Mouse (Mus musculus): ENCODE measurements around the gene AL732309.1. TPM values are rescaled to one million over a fixed set of nuclear protein-coding genes. Genes with fewer than 3 reads are reported as not detected.

AL732309.1 gene
- polyA plus RNA-seq, 1 experiment from 2014 or later: 3.3 TPM

DNA sequence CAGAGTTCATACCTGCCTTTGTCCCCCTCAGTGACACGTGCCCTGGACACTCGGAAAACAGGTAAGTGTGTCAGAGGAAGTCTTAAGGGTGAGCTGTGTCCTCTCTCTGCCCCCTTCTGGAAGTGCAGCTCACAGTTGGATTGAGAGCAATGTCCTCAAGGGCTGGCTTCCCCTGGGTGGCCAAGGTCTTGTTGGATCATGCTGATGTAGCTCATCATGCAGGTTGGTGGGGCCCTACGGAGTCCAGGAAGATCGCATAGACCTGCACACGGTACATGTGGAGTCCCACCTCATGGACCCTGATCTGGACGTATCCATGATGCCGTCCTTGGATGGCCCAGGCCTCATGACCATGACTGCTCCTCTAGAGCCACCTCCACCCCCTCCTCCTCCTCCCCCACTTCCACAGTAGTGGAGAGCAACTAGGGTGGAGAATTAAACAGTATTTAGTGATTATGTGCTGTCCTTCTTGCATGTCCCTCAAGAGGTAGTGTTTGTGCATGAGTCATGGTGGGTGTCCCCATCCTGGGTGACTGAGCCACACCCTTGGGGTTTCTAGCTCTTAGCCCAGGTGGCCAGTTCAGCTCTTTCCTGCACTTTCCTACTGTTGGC, 42.2 kb upstream of the AL732309.1 start:
- H3K27ac ChIP-seq (ENCODE audit: low read depth, low read length): no peak overlapping the region
- H3K4me3 ChIP-seq (ENCODE audit: low read depth, low read length): no peak overlapping the region
- no peak overlapping the region for H3K9ac ChIP-seq (ENCODE audit: low read length)
- H3K4me1 ChIP-seq (ENCODE audit: control insufficient read depth, insufficient read depth, low read length): peaks cover 5% of the 10 kb centered on the region; the same call in 1 of the 2 replicates
- H3K36me3 ChIP-seq (ENCODE audit: control insufficient read depth, insufficient read depth, low read length): peaks cover 19% of the 10 kb centered on the region
- H3K4me2 ChIP-seq: no peak overlapping the region
- peaks cover 54% of the 10 kb centered on the region for H3K27me3 ChIP-seq (ENCODE audit: control insufficient read depth, insufficient read depth, low read length)
- no peak for ATAC-seq (ENCODE audit: low FRiP score)
- H3K9me3 ChIP-seq (ENCODE audit: control insufficient read depth, low read length): no peaks in the 10 kb centered on the region
- 77% methylated on average over 7 of the region's 7 CpGs for WGBS
- no peak for DNase-seq (ENCODE audit: low spot score, missing footprints)

GRCm38 (mm10) chr2:25287927-25288649, 41.4 kb upstream of the AL732309.1 start, which contains the start of gene Tmem210:
TSS of gene Tmem210 (plus strand) at chr2:25288145.
- Histone ChIP-seq H3K9me3 (ENCODE audit: control insufficient read depth, low read length) (no peaks in the 10 kb centered on the region), H3K4me2 (no peak within 1 kb of the TSS), H3K4me3 (ENCODE audit: low read depth, low read length) (no peak within 1 kb of the TSS), H3K27me3 (ENCODE audit: control insufficient read depth, insufficient read depth, low read length) (peaks cover 51% of the 10 kb centered on the region), H3K9ac (ENCODE audit: low read length) (no peak within 1 kb of the TSS), H3K27ac (ENCODE audit: low read depth, low read length) (no peak within 1 kb of the TSS), H3K4me1 (ENCODE audit: control insufficient read depth, insufficient read depth, low read length) (peaks cover 5% of the 10 kb centered on the region; the same call in 1 of the 2 replicates), H3K36me3 (ENCODE audit: control insufficient read depth, insufficient read depth, low read length) (peaks cover 21% of the 10 kb centered on the region)
- no peak for DNase-seq (ENCODE audit: low spot score, missing footprints)
- 81% methylated on average over 6 of the region's 6 CpGs for WGBS
- ATAC-seq (ENCODE audit: low FRiP score): no peak

DNA sequence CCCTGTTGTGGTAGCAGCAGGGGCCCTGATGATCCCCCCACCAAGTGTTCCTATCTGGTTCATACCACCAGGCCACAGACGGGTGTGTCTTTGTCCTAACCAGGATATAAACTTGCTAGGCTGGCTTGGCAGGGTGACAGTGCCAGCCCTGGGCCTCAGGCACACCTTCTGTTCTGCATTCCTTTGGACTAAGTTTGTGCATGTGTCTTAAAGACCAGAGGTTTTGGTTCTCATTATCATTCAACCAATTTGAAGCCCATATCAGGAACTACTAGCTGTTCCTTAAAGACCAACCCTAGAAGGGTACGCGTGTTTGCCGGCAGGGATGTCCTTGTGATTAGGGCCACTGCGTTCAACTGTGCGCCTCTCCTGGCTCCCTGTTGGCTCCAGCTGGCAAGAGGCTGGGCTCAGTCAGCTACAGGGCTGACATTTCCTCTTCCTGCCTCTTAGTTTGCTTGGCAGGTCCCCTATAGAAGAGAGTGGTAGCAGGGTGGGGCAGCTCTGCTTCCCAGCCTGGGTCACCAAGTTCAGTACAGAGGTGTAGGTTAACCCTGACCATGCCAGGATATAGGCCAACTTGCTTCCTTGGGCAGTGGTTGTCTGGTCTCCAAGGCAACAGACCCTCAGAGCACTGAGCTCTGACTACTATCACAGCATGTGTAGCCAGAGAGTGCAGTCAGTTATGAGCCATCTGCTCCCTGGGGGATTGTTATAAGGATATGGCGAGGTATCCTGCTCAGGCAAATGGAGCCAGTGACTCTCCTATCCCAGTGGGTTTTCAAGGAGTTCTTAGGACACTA, 40.4 kb upstream of the AL732309.1 start:
- H3K27me3 ChIP-seq (ENCODE audit: control insufficient read depth, insufficient read depth, low read length): peaks cover 43% of the 10 kb centered on the region
- 62% methylated on average over 7 of the region's 7 CpGs for WGBS
- H3K27ac ChIP-seq (ENCODE audit: low read depth, low read length): no peak overlapping the region
- DNase-seq (ENCODE audit: low spot score, missing footprints) (no peak), ATAC-seq (ENCODE audit: low FRiP score) (no peak)
- no peaks in the 10 kb centered on the region for H3K9me3 ChIP-seq (ENCODE audit: control insufficient read depth, low read length)
- no peak overlapping the region for H3K4me3 ChIP-seq (ENCODE audit: low read depth, low read length)
- H3K9ac ChIP-seq (ENCODE audit: low read length): no peak overlapping the region
- H3K4me2 ChIP-seq: no peak overlapping the region
- H3K4me1 ChIP-seq (ENCODE audit: control insufficient read depth, insufficient read depth, low read length): peaks cover under 1% of the 10 kb centered on the region; the same call in 1 of the 2 replicates
- H3K36me3 ChIP-seq (ENCODE audit: control insufficient read depth, insufficient read depth, low read length): peaks cover 24% of the 10 kb centered on the region

DNA sequence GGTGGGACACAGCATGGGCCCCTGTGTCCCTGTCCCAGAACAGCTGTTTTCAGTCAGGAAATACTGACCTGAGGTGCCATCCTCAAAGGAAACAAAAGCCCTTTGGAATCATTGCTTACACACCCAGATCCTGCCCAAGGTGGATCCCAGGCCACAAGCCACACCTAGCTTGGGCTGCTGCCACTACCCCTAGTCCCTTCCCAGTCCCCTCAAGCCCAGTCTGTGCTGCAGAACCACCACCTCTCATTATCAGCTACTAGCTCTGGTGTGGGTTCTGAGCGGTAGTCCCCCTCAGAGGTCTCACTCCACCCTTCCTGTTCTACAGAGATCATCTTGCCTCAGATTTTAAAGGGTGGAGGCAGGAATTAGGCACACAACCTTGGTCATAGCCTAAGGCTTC, 39.7 kb upstream of the AL732309.1 start:
- Histone ChIP-seq H3K36me3 (ENCODE audit: control insufficient read depth, insufficient read depth, low read length) (peaks cover 27% of the 10 kb centered on the region), H3K4me3 (ENCODE audit: low read depth, low read length) (no peak overlapping the region), H3K27ac (ENCODE audit: low read depth, low read length) (no peak overlapping the region), H3K9ac (ENCODE audit: low read length) (no peak overlapping the region), H3K9me3 (ENCODE audit: control insufficient read depth, low read length) (no peaks in the 10 kb centered on the region), H3K4me1 (ENCODE audit: control insufficient read depth, insufficient read depth, low read length) (no peaks in the 10 kb centered on the region), H3K4me2 (no peak overlapping the region), H3K27me3 (ENCODE audit: control insufficient read depth, insufficient read depth, low read length) (peaks cover 35% of the 10 kb centered on the region)
- WGBS: 81% methylated on average over 1 of the region's 1 CpGs
- DNase-seq (ENCODE audit: low spot score, missing footprints): no peak
- no peak for ATAC-seq (ENCODE audit: low FRiP score)

- no peaks in the 10 kb centered on the region for H3K4me1 ChIP-seq (ENCODE audit: control insufficient read depth, insufficient read depth, low read length)
- WGBS: 89% methylated on average over 2 of the region's 2 CpGs
- H3K4me2 ChIP-seq: no peak overlapping the region
- H3K9ac ChIP-seq (ENCODE audit: low read length): no peak overlapping the region
- ATAC-seq (ENCODE audit: low FRiP score) (no peak), DNase-seq (ENCODE audit: low spot score, missing footprints) (no peak)
- peaks cover 32% of the 10 kb centered on the region for H3K36me3 ChIP-seq (ENCODE audit: control insufficient read depth, insufficient read depth, low read length)
- no peak overlapping the region for H3K4me3 ChIP-seq (ENCODE audit: low read depth, low read length)
- peaks cover 28% of the 10 kb centered on the region for H3K27me3 ChIP-seq (ENCODE audit: control insufficient read depth, insufficient read depth, low read length)
- no peaks in the 10 kb centered on the region for H3K9me3 ChIP-seq (ENCODE audit: control insufficient read depth, low read length)
- no peak overlapping the region for H3K27ac ChIP-seq (ENCODE audit: low read depth, low read length)
Observed at GRCm38 (mm10) chr2:25285551-25285950, 38.9 kb upstream of the AL732309.1 start.

DNA sequence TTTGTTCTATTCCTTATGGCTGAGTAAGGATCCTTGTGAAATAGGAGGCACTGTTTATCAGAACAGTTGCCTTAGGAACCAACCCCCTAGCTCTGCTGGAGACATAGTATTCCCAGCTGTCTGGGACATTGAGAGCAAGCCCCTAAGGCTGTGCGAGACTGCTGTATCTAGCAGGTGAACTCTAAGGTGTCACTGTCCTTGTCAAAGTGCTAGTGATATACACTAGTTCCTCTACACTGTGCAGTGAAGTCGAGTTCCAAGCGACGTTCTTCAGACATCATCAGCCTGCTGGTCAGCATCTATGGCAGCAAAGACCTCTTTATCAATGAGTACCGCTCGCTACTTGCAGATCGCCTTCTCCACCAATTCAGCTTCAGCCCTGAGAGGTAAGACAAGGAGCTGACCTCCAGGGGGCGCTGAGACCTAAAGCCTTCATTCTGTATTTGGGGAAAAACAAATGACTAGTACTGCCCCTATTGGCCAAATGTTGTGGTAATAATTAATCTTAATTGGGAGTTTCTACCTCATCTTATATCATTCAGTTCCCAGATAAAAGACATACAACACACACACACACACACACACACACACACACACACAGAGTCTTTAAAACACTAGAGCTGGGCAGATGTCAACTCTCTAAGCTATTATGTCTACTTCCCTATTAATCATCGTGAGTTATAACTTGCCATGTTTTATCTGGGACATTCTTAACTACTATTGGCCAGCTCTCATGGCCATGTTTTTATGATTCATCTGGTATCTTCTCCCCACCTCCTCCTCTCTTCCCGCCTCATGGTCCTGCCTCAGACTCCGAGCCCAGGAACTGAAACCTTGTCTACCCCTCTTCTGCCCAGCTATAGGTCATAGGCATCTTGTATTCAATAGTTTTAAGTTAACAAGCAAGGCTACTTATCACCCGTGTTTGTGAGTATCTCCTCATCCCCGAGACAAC, 32.5 kb upstream of the AL732309.1 start:
- 61% methylated on average over 13 of the region's 13 CpGs for WGBS
- peak; percentile 96 for DNase-seq (ENCODE audit: low spot score, missing footprints)
- no peak overlapping the region for H3K27ac ChIP-seq (ENCODE audit: low read depth, low read length)
- no peaks in the 10 kb centered on the region for H3K4me1 ChIP-seq (ENCODE audit: control insufficient read depth, insufficient read depth, low read length)
- H3K9ac ChIP-seq (ENCODE audit: low read length): no peak overlapping the region
- ATAC-seq (ENCODE audit: low FRiP score): no peak
- H3K4me3 ChIP-seq (ENCODE audit: low read depth, low read length): no peak overlapping the region
- H3K9me3 ChIP-seq (ENCODE audit: control insufficient read depth, low read length): no peaks in the 10 kb centered on the region
- H3K36me3 ChIP-seq (ENCODE audit: control insufficient read depth, insufficient read depth, low read length): peaks cover 40% of the 10 kb centered on the region
- no peak overlapping the region for H3K4me2 ChIP-seq
- H3K27me3 ChIP-seq (ENCODE audit: control insufficient read depth, insufficient read depth, low read length): no peaks in the 10 kb centered on the region

- H3K27ac ChIP-seq (ENCODE audit: low read depth, low read length): no peak overlapping the region
- ATAC-seq (ENCODE audit: low FRiP score): no peak
Observed at GRCm38 (mm10) chr2:25273010-25273409, 26.3 kb upstream of the AL732309.1 start.

DNA sequence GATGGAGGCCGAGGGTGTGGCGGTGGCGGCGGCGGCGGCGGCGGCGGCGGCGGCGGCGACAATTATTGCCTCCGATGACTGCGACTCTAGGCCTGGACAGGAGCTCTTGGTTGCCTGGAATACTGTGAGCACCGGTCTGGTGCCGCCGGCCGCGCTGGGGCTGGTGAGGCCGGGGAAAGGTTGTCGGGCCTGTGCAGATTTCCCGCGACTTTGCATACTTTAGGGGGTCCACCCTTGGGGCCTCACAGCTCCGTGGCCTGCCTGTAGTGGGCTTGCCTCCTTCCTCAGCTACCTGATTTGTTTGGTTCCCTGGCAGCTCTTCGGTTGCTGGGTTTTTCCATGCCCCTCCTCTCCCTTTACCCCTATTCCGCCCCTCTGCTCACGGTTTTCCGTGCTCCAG, 25.9 kb upstream of the AL732309.1 start:
- Histone ChIP-seq H3K9me3 (ENCODE audit: control insufficient read depth, low read length) (no peaks in the 10 kb centered on the region), H3K4me3 (ENCODE audit: low read depth, low read length) (peak overlapping the region; percentile 83), H3K4me1 (ENCODE audit: control insufficient read depth, insufficient read depth, low read length) (peaks cover 20% of the 10 kb centered on the region), H3K4me2 (peak overlapping the region; percentile 70), H3K9ac (ENCODE audit: low read length) (peak overlapping the region; percentile 91), H3K36me3 (ENCODE audit: control insufficient read depth, insufficient read depth, low read length) (peaks cover 14% of the 10 kb centered on the region), H3K27ac (ENCODE audit: low read depth, low read length) (no peak overlapping the region), H3K27me3 (ENCODE audit: control insufficient read depth, insufficient read depth, low read length) (no peaks in the 10 kb centered on the region)
- DNase-seq (ENCODE audit: low spot score, missing footprints): no peak
- ATAC-seq (ENCODE audit: low FRiP score): peak; percentile 71
- WGBS: under 1% methylated on average over 26 of the region's 29 CpGs

More at GRCm38 (mm10) chr2:25273010-25273409, 26.3 kb upstream of the AL732309.1 start:
- DNase-seq (ENCODE audit: low spot score, missing footprints): peak; percentile 86
- Histone ChIP-seq H3K27me3 (ENCODE audit: control insufficient read depth, insufficient read depth, low read length) (no peaks in the 10 kb centered on the region), H3K36me3 (ENCODE audit: control insufficient read depth, insufficient read depth, low read length) (peaks cover 16% of the 10 kb centered on the region), H3K4me3 (ENCODE audit: low read depth, low read length) (peak overlapping the region; percentile 83), H3K9me3 (ENCODE audit: control insufficient read depth, low read length) (no peaks in the 10 kb centered on the region), H3K4me2 (peak overlapping the region; percentile 70), H3K4me1 (ENCODE audit: control insufficient read depth, insufficient read depth, low read length) (peaks cover 20% of the 10 kb centered on the region), H3K9ac (ENCODE audit: low read length) (peak overlapping the region; percentile 91)
- WGBS: 40% methylated on average over 16 of the region's 16 CpGs
